Mouse (Mus musculus) MEL (cell line): ENCODE data around the gene Rrp7a. TPM values are rescaled to one million over a fixed set of nuclear protein-coding genes. Genes with fewer than 3 reads are reported as not detected.

Experiments
- DNase-seq: peaks from one replicate; pipeline ENCODE4 v3.0.0; 2011; ENCODE audit warnings: low read depth, low spot score
- H3K27ac ChIP-seq: 2 replicates; pipeline ENCODE4 v1.5.1; 2012; ENCODE audit warnings: low read depth, mild to moderate bottlenecking, control low read depth, low read length, moderate library complexity; ENCODE audit not compliant: control insufficient read depth
- H3K27me3 ChIP-seq, 2 experiments: fragments of 150-350 bp in 1 of 2; sonication (generic) in 1 of 2; 2 replicates each; pipeline ENCODE4 v1.6.1; 2012; ENCODE audit warnings: low read length in 2 of 2, mild to moderate bottlenecking in 2 of 2, improper control_type of control experiment in 1 of 2, moderate library complexity in 1 of 2; ENCODE audit not compliant: insufficient read depth in 2 of 2, control insufficient read depth in 1 of 2
- H3K36me3 ChIP-seq, 2 experiments: 2 replicates each; pipeline ENCODE4 v1.6.1; 2012 to 2014; ENCODE audit warnings: low read length in 2 of 2, improper control_type of control experiment in 1 of 2, inconsistent platforms in 1 of 2, mild to moderate bottlenecking in 1 of 2; ENCODE audit not compliant: insufficient read depth in 2 of 2, control insufficient read depth in 1 of 2
- H3K4me1 ChIP-seq, 2 experiments: fragments of 150-350 bp in 1 of 2; sonication (generic) in 1 of 2; 2 replicates each; pipeline ENCODE4 v1.6.1; 2012; ENCODE audit warnings: low read length in 2 of 2, improper control_type of control experiment in 1 of 2, mild to moderate bottlenecking in 1 of 2; ENCODE audit not compliant: insufficient read depth in 2 of 2, control insufficient read depth in 1 of 2
- H3K4me3 ChIP-seq, 2 experiments: fragments of 150-350 bp in 1 of 2; sonication (generic) in 1 of 2; 2 replicates each; pipeline ENCODE4 v1.5.1; 2012; ENCODE audit warnings: low read depth in 2 of 2, low read length in 2 of 2, mild to moderate bottlenecking in 2 of 2, moderate library complexity in 2 of 2, control low read depth in 1 of 2, improper control_type of control experiment in 1 of 2; ENCODE audit not compliant: control insufficient read depth in 1 of 2, insufficient read depth in 1 of 2
- H3K79me2 ChIP-seq: 2 replicates; pipeline ENCODE4 v1.6.1; 2012; ENCODE audit warnings: mild to moderate bottlenecking, low read length, moderate library complexity; ENCODE audit not compliant: control insufficient read depth, poor library complexity, insufficient read depth
- H3K9ac ChIP-seq: 2 replicates; pipeline ENCODE4 v1.6.1; 2012; ENCODE audit warnings: low read depth, mild to moderate bottlenecking, control low read depth, low read length, moderate library complexity; ENCODE audit not compliant: control insufficient read depth, poor library complexity, severe bottlenecking
- H3K9me3 ChIP-seq: fragments of 150-350 bp; sonication (generic); replicated peaks from 2 replicates; pipeline ENCODE4 v1.6.1; 2012; ENCODE audit warnings: mild to moderate bottlenecking, low read length, improper control_type of control experiment, moderate library complexity; ENCODE audit not compliant: insufficient read depth
- BHLHE40 ChIP-seq: IDR thresholded peaks from 2 replicates; pipeline ENCODE4 v1.6.1; 2012; ENCODE audit warnings: low read depth, mild to moderate bottlenecking, inconsistent platforms, low read length, improper control_type of control experiment, borderline replicate concordance
- CHD1 ChIP-seq: IDR thresholded peaks from 2 replicates; pipeline ENCODE4 v1.6.1; 2012; ENCODE audit warnings: low read depth, mild to moderate bottlenecking, inconsistent platforms, low read length, improper control_type of control experiment
- CHD2 ChIP-seq: IDR thresholded peaks from 2 replicates; pipeline ENCODE4 v1.6.1; 2011; ENCODE audit warnings: low read length, improper control_type of control experiment
- CTCF ChIP-seq, 3 experiments: IDR thresholded peaks in 2 of 3; conservative IDR thresholded peaks in 1 of 3; 2 replicates each; pipeline ENCODE4 v1.5.1; 2011 to 2012; ENCODE audit warnings: low read length in 3 of 3, low read depth in 2 of 3, mild to moderate bottlenecking in 2 of 3, improper control_type of control experiment in 1 of 3, inconsistent platforms in 1 of 3, mixed read lengths in 1 of 3, moderate library complexity in 1 of 3; ENCODE audit not compliant: control insufficient read depth in 1 of 3, insufficient read depth in 1 of 3, poor library complexity in 1 of 3, severe bottlenecking in 1 of 3
- E2F4 ChIP-seq: IDR thresholded peaks from 2 replicates; pipeline ENCODE4 v1.6.1; 2011; ENCODE audit warnings: low read depth, low read length, improper control_type of control experiment, borderline replicate concordance
- ELF1 ChIP-seq: IDR thresholded peaks from 2 replicates; pipeline ENCODE4 v1.6.1; 2014; ENCODE audit warnings: low read depth, mild to moderate bottlenecking, inconsistent platforms, low read length, improper control_type of control experiment, moderate library complexity
- EP300 ChIP-seq, 2 experiments: IDR thresholded peaks; 2 replicates each; pipeline ENCODE4 v1.6.1; 2011; ENCODE audit warnings: improper control_type of control experiment in 2 of 2, low read length in 2 of 2, low read depth in 1 of 2, mild to moderate bottlenecking in 1 of 2
- ETS1 ChIP-seq: IDR thresholded peaks from 2 replicates; pipeline ENCODE4 v1.6.1; 2012; ENCODE audit warnings: low read depth, mild to moderate bottlenecking, inconsistent platforms, low read length, improper control_type of control experiment, moderate library complexity
- GATA1 ChIP-seq: IDR thresholded peaks from 2 replicates; pipeline ENCODE4 v1.6.1; 2011; ENCODE audit warnings: low read depth, low read length, improper control_type of control experiment
- HCFC1 ChIP-seq: IDR thresholded peaks from 2 replicates; pipeline ENCODE4 v1.6.1; 2012; ENCODE audit warnings: low read depth, mild to moderate bottlenecking, inconsistent platforms, low read length, improper control_type of control experiment, moderate library complexity
- MAFK ChIP-seq: IDR thresholded peaks from 2 replicates; pipeline ENCODE4 v1.6.1; 2011; ENCODE audit warnings: low read depth, mild to moderate bottlenecking, low read length, improper control_type of control experiment, borderline replicate concordance
- MAX ChIP-seq: IDR thresholded peaks from 2 replicates; pipeline ENCODE4 v1.6.1; 2011; ENCODE audit warnings: low read length, improper control_type of control experiment
- MAZ ChIP-seq: IDR thresholded peaks from 2 replicates; pipeline ENCODE4 v1.6.1; 2012; ENCODE audit warnings: low read depth, mild to moderate bottlenecking, inconsistent platforms, low read length, improper control_type of control experiment
- MXI1 ChIP-seq: IDR thresholded peaks from 2 replicates; pipeline ENCODE4 v1.6.1; 2011; ENCODE audit warnings: mild to moderate bottlenecking, low read depth, low read length, improper control_type of control experiment
- MYB ChIP-seq: IDR thresholded peaks from 2 replicates; pipeline ENCODE4 v1.6.1; 2011; ENCODE audit warnings: mild to moderate bottlenecking, low read depth, low read length, improper control_type of control experiment
- MYC ChIP-seq: IDR thresholded peaks from 2 replicates; pipeline ENCODE4 v1.6.1; 2011; ENCODE audit warnings: low read depth, mild to moderate bottlenecking, low read length, improper control_type of control experiment, moderate library complexity
- NELFE ChIP-seq: IDR thresholded peaks from 2 replicates; pipeline ENCODE4 v1.6.1; 2011; ENCODE audit warnings: low read depth, low read length, improper control_type of control experiment
- POLR2A ChIP-seq, 2 experiments: IDR thresholded peaks; 2 replicates each; pipeline ENCODE4 v1.6.1; 2011 to 2012; ENCODE audit warnings: low read length in 2 of 2, mild to moderate bottlenecking in 2 of 2, control low read depth in 1 of 2, improper control_type of control experiment in 1 of 2, low read depth in 1 of 2, moderate library complexity in 1 of 2; ENCODE audit not compliant: control insufficient read depth in 1 of 2, insufficient read depth in 1 of 2, poor library complexity in 1 of 2
- POLR2AphosphoS2 ChIP-seq: IDR thresholded peaks from 2 replicates; pipeline ENCODE4 v1.6.1; 2011; ENCODE audit warnings: low read length, improper control_type of control experiment
- RAD21 ChIP-seq: IDR thresholded peaks from 2 replicates; pipeline ENCODE4 v1.6.1; 2011; ENCODE audit warnings: mild to moderate bottlenecking, low read depth, low read length, improper control_type of control experiment
- RCOR1 ChIP-seq: IDR thresholded peaks from 2 replicates; pipeline ENCODE4 v1.6.1; 2012; ENCODE audit warnings: low read depth, mild to moderate bottlenecking, inconsistent platforms, low read length, improper control_type of control experiment
- SMC3 ChIP-seq: IDR thresholded peaks from 2 replicates; pipeline ENCODE4 v1.6.1; 2011; ENCODE audit warnings: low read depth, low read length, improper control_type of control experiment
- TAL1 ChIP-seq: IDR thresholded peaks from 2 replicates; pipeline ENCODE4 v1.6.1; 2012; ENCODE audit warnings: mild to moderate bottlenecking, inconsistent platforms, low read length, moderate library complexity, mixed read lengths
- TBP ChIP-seq: IDR thresholded peaks from 2 replicates; pipeline ENCODE4 v1.8.0; 2011; ENCODE audit warnings: low read depth, low read length, improper control_type of control experiment
- TCF12 ChIP-seq: IDR thresholded peaks from 2 replicates; pipeline ENCODE4 v1.6.1; 2014; ENCODE audit warnings: low read depth, mild to moderate bottlenecking, inconsistent platforms, low read length, improper control_type of control experiment, moderate library complexity
- UBTF ChIP-seq: IDR thresholded peaks from 2 replicates; pipeline ENCODE4 v1.6.1; 2012; ENCODE audit warnings: low read depth, mild to moderate bottlenecking, inconsistent platforms, low read length, improper control_type of control experiment, moderate library complexity, borderline replicate concordance; ENCODE audit not compliant: insufficient read depth
- USF1 ChIP-seq: IDR thresholded peaks from 2 replicates; pipeline ENCODE4 v1.6.1; 2014; ENCODE audit warnings: low read depth, mild to moderate bottlenecking, inconsistent platforms, low read length, improper control_type of control experiment, moderate library complexity
- USF2 ChIP-seq, 2 experiments: IDR thresholded peaks; 2 replicates each; pipeline ENCODE4 v1.6.1; 2011 to 2012; ENCODE audit warnings: improper control_type of control experiment in 2 of 2, low read length in 2 of 2, borderline replicate concordance in 1 of 2, inconsistent platforms in 1 of 2, low read depth in 1 of 2, mild to moderate bottlenecking in 1 of 2; ENCODE audit not compliant: insufficient read depth in 1 of 2
- ZC3H11A ChIP-seq: IDR thresholded peaks from 2 replicates; pipeline ENCODE4 v1.6.1; 2012; ENCODE audit warnings: low read depth, mild to moderate bottlenecking, inconsistent platforms, low read length, improper control_type of control experiment
- ZMIZ1 ChIP-seq: IDR thresholded peaks from 2 replicates; pipeline ENCODE4 v1.6.1; 2012; ENCODE audit warnings: low read depth, mild to moderate bottlenecking, inconsistent platforms, low read length, improper control_type of control experiment, moderate library complexity
- polyA plus RNA-seq, 2 experiments: library from polyadenylated mRNA; stranded (reverse) in 1 of 2; unstranded in 1 of 2; fragments of >175 nt in 1 of 2; fragments of >200 nt in 1 of 2; gene quantifications; 2 replicates each; pipeline versions ENCODE4 v1.2.1 to v1.2.4; 2012; ENCODE audit warnings: low replicate concordance in 2 of 2, low read depth in 1 of 2; ENCODE audit not compliant: insufficient read length in 2 of 2, insufficient read depth in 1 of 2, missing spikeins in 1 of 2
- total RNA-seq: library from RNA; depleted of rRNA; stranded (reverse); fragments of 300-350 nt; gene quantifications from 2 replicates; pipeline ENCODE4 v1.2.3, GENCODE M21; 2012

Rrp7a gene
- total and polyA plus RNA-seq, 3 experiments = 155 to 483 (median 283) TPM

GRCm38 (mm10) chr15:83106426-83106825 lies 16.2 kb downstream of the Rrp7a start:
- DNase-seq = no peak
- Histone ChIP-seq H3K27me3 (no peaks in the 10 kb centered on the region), H3K9ac (no peak overlapping the region), H3K4me1 (no peaks in the 10 kb centered on the region), H3K4me3 (no peak overlapping the region), H3K36me3 (no peaks in the 10 kb centered on the region), H3K27ac (no peak overlapping the region), H3K9me3 (no peaks in the 10 kb centered on the region), H3K79me2 (no peaks in the 10 kb centered on the region)
- TF ChIP-seq UBTF = no peak
- no peak for TF ChIP-seq TCF12
- no peak for TF ChIP-seq CHD1
- TF ChIP-seq GATA1 = no peak
- TF ChIP-seq BHLHE40 = no peak
- no peak for TF ChIP-seq CTCF (IDR thresholded peaks at IDR 0.05 in 2 of 3, conservative IDR thresholded peaks at IDR 0.05 in 1 of 3; ENCODE audit: control insufficient read depth in 1 of 3, insufficient read depth in 1 of 3, low read depth in 2 of 3, low read length in 3 of 3, poor library complexity in 1 of 3, severe bottlenecking in 1 of 3)
- TF ChIP-seq ELF1 = no peak
- no peak for TF ChIP-seq MYC
- no peak for TF ChIP-seq MAX
- no peak for TF ChIP-seq SMC3
- TF ChIP-seq RCOR1 = no peak
- no peak for TF ChIP-seq ZMIZ1
- no peak for TF ChIP-seq USF1
- no peak for TF ChIP-seq MXI1

GRCm38 (mm10) chr15:83103111-83103510 lies 19.5 kb downstream of the Rrp7a start:
- no peaks in the 10 kb centered on the region for H3K36me3 ChIP-seq
- H3K9me3 ChIP-seq = no peaks in the 10 kb centered on the region
- no peak overlapping the region for H3K4me3 ChIP-seq
- H3K9ac ChIP-seq = no peak overlapping the region
- no peak overlapping the region for H3K27ac ChIP-seq
- TF ChIP-seq HCFC1 (no peak), POLR2AphosphoS2 (no peak), CHD2 (no peak), USF1 (no peak), NELFE (no peak), TBP (no peak), TAL1 (no peak), ETS1 (no peak), E2F4 (no peak), MAZ (no peak), RAD21 (no peak), MAFK (no peak), MYC (no peak), ZMIZ1 (no peak), CHD1 (no peak), MYB (no peak), EP300 (IDR thresholded peaks at IDR 0.05; ENCODE audit: low read depth in 1 of 2, low read length in 2 of 2) (no peak), USF2 (IDR thresholded peaks at IDR 0.05; ENCODE audit: borderline replicate concordance in 1 of 2, insufficient read depth in 1 of 2, low read depth in 1 of 2, low read length in 2 of 2) (no peak), ZC3H11A (no peak), POLR2A (IDR thresholded peaks at IDR 0.05; ENCODE audit: control insufficient read depth in 1 of 2, insufficient read depth in 1 of 2, low read depth in 1 of 2, low read length in 2 of 2, poor library complexity in 1 of 2) (no peak)
- H3K4me1 ChIP-seq = peaks cover 0 to 4% of the 10 kb centered on the region in 2 experiments; a peak in 2 of 4 replicates
- no peak for DNase-seq
- H3K79me2 ChIP-seq = peaks cover 2% of the 10 kb centered on the region; the same call in 1 of the 2 replicates
- no peaks in the 10 kb centered on the region for H3K27me3 ChIP-seq
